Mouse (Mus musculus) C2C12 (cell line): ENCODE results near the gene Mtcl1. TPM values are rescaled to one million over a fixed set of nuclear protein-coding genes. Genes with fewer than 3 reads are reported as not detected.

Source experiments
- H3K27me3 ChIP-seq: one replicate; pipeline ENCODE4 v1.6.1; 2011; ENCODE audit not compliant: control insufficient read depth, insufficient read depth, insufficient read length
- H3K36me3 ChIP-seq: one replicate; pipeline ENCODE4 v1.6.1; 2011; ENCODE audit not compliant: control insufficient read depth, insufficient read depth
- H3K4me3 ChIP-seq: one replicate; pipeline ENCODE4 v1.5.1; 2011; ENCODE audit warnings: mild to moderate bottlenecking, control low read depth; ENCODE audit not compliant: poor library complexity, insufficient read depth, severe bottlenecking
- H3K79me2 ChIP-seq: one replicate; pipeline ENCODE4 v1.6.1; 2011; ENCODE audit not compliant: control insufficient read depth, insufficient read depth
- H3K79me3 ChIP-seq: one replicate; pipeline ENCODE4 v1.6.1; 2011; ENCODE audit warnings: low read depth, control low read depth
- H3ac ChIP-seq: one replicate; pipeline ENCODE3; 2011; ENCODE audit warnings: low read depth; ENCODE audit not compliant: control insufficient read depth, insufficient read length
- CEBPB ChIP-seq: IDR thresholded peaks from one replicate; pipeline ENCODE4 v1.6.1; 2011; ENCODE audit warnings: low read depth, mild to moderate bottlenecking, control low read depth, moderate library complexity
- CTCF ChIP-seq: IDR thresholded peaks from one replicate; pipeline ENCODE4 v1.5.1; 2011; ENCODE audit not compliant: control insufficient read depth, insufficient read depth, insufficient read length
- FOSL1 ChIP-seq: IDR thresholded peaks from one replicate; pipeline ENCODE4 v1.8.0; 2011; ENCODE audit warnings: mild to moderate bottlenecking, low read length; ENCODE audit not compliant: poor library complexity, insufficient read depth, severe bottlenecking
- MAX ChIP-seq: IDR thresholded peaks from one replicate; pipeline ENCODE4 v1.6.1; 2011; ENCODE audit warnings: mild to moderate bottlenecking, control low read depth
- MYOD1 ChIP-seq: IDR thresholded peaks from one replicate; pipeline ENCODE4 v1.6.1; 2011; ENCODE audit warnings: low read depth; ENCODE audit not compliant: control insufficient read depth, insufficient read length
- MYOG ChIP-seq: IDR thresholded peaks from one replicate; pipeline ENCODE4 v1.6.1; 2011; ENCODE audit not compliant: control insufficient read depth, insufficient read length; ENCODE audit errors: extremely low read depth
- USF1 ChIP-seq: IDR thresholded peaks from one replicate; pipeline ENCODE4 v1.6.1; 2011; ENCODE audit warnings: low read depth, mild to moderate bottlenecking, control low read depth, moderate library complexity
- polyA plus RNA-seq: library from polyadenylated mRNA; unstranded; fragments of >200 nt; fragmentation: generic; extraction: Trizol; gene quantifications from one replicate; pipeline ENCODE4 v1.2.1, GENCODE M21; 2012; ENCODE audit warnings: missing spikeins

Mtcl1 gene
- polyA plus RNA-seq, 1 experiment = 15.1 TPM

- no peaks in the 10 kb centered on the region for H3K79me3 ChIP-seq
- no peak overlapping the region for H3ac ChIP-seq
- H3K4me3 ChIP-seq = no peak overlapping the region
- no peaks in the 10 kb centered on the region for H3K36me3 ChIP-seq
- TF ChIP-seq CEBPB (no peak), USF1 (no peak), MYOD1 (no peak), CTCF (no peak), MAX (no peak), FOSL1 (no peak), MYOG (no peak)
- H3K79me2 ChIP-seq = no peaks in the 10 kb centered on the region
- H3K27me3 ChIP-seq = no peaks in the 10 kb centered on the region
Observed at GRCm38 (mm10) chr17:66317576-66317975, 132.0 kb downstream of the Mtcl1 start.

GRCm38 (mm10) chr17:66317156-66317555 is 132.4 kb downstream of the Mtcl1 start:
- Histone ChIP-seq H3ac (no peak overlapping the region), H3K79me3 (no peaks in the 10 kb centered on the region), H3K27me3 (no peaks in the 10 kb centered on the region), H3K36me3 (no peaks in the 10 kb centered on the region), H3K4me3 (no peak overlapping the region), H3K79me2 (no peaks in the 10 kb centered on the region)
- TF ChIP-seq FOSL1 (no peak), CEBPB (no peak), MYOG (no peak)

GRCm38 (mm10) chr17:66315451-66315850 is 134.1 kb downstream of the Mtcl1 start:
- TF ChIP-seq USF1 (no peak), FOSL1 (no peak), MYOD1 (no peak), MYOG (no peak), MAX (no peak), CTCF (no peak), CEBPB (no peak)
- no peaks in the 10 kb centered on the region for H3K27me3 ChIP-seq
- H3K36me3 ChIP-seq = no peaks in the 10 kb centered on the region
- H3K4me3 ChIP-seq = no peak overlapping the region
- H3K79me3 ChIP-seq = no peaks in the 10 kb centered on the region
- no peak overlapping the region for H3ac ChIP-seq
- no peaks in the 10 kb centered on the region for H3K79me2 ChIP-seq

GRCm38 (mm10) chr17:66314566-66315285 is 134.8 kb downstream of the Mtcl1 start:
- TF ChIP-seq MAX = no peak
- no peak for TF ChIP-seq FOSL1
- TF ChIP-seq CTCF = no peak
- no peak for TF ChIP-seq CEBPB
- TF ChIP-seq MYOD1 = no peak
- no peak for TF ChIP-seq USF1
- no peak for TF ChIP-seq MYOG

GRCm38 (mm10) chr17:66301906-66302305 is 147.6 kb downstream of the Mtcl1 start:
- TF ChIP-seq USF1 (no peak), MYOG (no peak), CTCF (no peak), CEBPB (no peak), FOSL1 (no peak), MYOD1 (no peak), MAX (no peak)
- H3K4me3 ChIP-seq = no peak overlapping the region
- no peaks in the 10 kb centered on the region for H3K79me3 ChIP-seq
- no peaks in the 10 kb centered on the region for H3K79me2 ChIP-seq
- no peaks in the 10 kb centered on the region for H3K36me3 ChIP-seq
- no peaks in the 10 kb centered on the region for H3K27me3 ChIP-seq
- H3ac ChIP-seq = no peak overlapping the region

More at GRCm38 (mm10) chr17:66314566-66315285, 134.8 kb downstream of the Mtcl1 start:
- Histone ChIP-seq H3K4me3 (no peak overlapping the region), H3K36me3 (no peaks in the 10 kb centered on the region), H3K79me2 (no peaks in the 10 kb centered on the region), H3K79me3 (no peaks in the 10 kb centered on the region), H3ac (no peak overlapping the region), H3K27me3 (no peaks in the 10 kb centered on the region)

- TF ChIP-seq FOSL1 (no peak), MYOD1 (no peak)
- H3K4me3 ChIP-seq = no peak overlapping the region
- H3K79me2 ChIP-seq = no peaks in the 10 kb centered on the region
- H3K27me3 ChIP-seq = no peaks in the 10 kb centered on the region
- no peak overlapping the region for H3ac ChIP-seq
- H3K36me3 ChIP-seq = no peaks in the 10 kb centered on the region
- H3K79me3 ChIP-seq = no peaks in the 10 kb centered on the region
Observed at GRCm38 (mm10) chr17:66301267-66301666, 148.3 kb downstream of the Mtcl1 start.
